Mouse (Mus musculus) heart, embryonic 13.5 days (tissue): ENCODE measurements around the gene Npff. TPM values are rescaled to one million over a fixed set of nuclear protein-coding genes. Genes with fewer than 3 reads are reported as not detected.

Experiments
- ATAC-seq: fragments of 200-750 bp; cut with Nextera tagmentation; 2 replicates; pipeline ENCODE4 v1.8.0; 2017; ENCODE audit warnings: moderate TSS enrichment; ENCODE audit not compliant: insufficient number of reproducible peaks, low FRiP score, low TSS enrichment; ENCODE audit errors: extremely low read depth
- H3K27ac ChIP-seq: fragments of 300-500 bp; sonication (generic); replicated peaks from 2 replicates; pipeline ENCODE4 v1.5.1; 2015; ENCODE audit warnings: moderate library complexity, mild to moderate bottlenecking, inconsistent platforms
- H3K27me3 ChIP-seq: fragments of 300-500 bp; sonication (generic); replicated peaks from 2 replicates; pipeline ENCODE4 v1.6.1; 2015; ENCODE audit warnings: mild to moderate bottlenecking, inconsistent platforms
- H3K36me3 ChIP-seq: fragments of 300-500 bp; sonication (generic); 2 replicates; pipeline ENCODE4 v1.6.1; 2015; ENCODE audit warnings: mild to moderate bottlenecking, inconsistent platforms
- H3K4me1 ChIP-seq: fragments of 300-500 bp; sonication (generic); 2 replicates; pipeline ENCODE4 v1.6.1; 2015; ENCODE audit warnings: inconsistent platforms
- H3K4me2 ChIP-seq: fragments of 300-500 bp; sonication (generic); 2 replicates; pipeline ENCODE4 v1.6.1; 2015; ENCODE audit warnings: inconsistent platforms, mild to moderate bottlenecking, moderate library complexity
- H3K4me3 ChIP-seq: fragments of 300-500 bp; sonication (generic); 2 replicates; pipeline ENCODE4 v1.5.1; 2015; ENCODE audit warnings: moderate library complexity, mild to moderate bottlenecking, inconsistent platforms
- H3K9ac ChIP-seq: fragments of 300-500 bp; sonication (generic); 2 replicates; pipeline ENCODE4 v1.6.1; 2015; ENCODE audit warnings: inconsistent platforms, mild to moderate bottlenecking, moderate library complexity
- H3K9me3 ChIP-seq: fragments of 300-500 bp; sonication (generic); 2 replicates; pipeline ENCODE4 v1.6.1; 2016; ENCODE audit warnings: inconsistent platforms
- WGBS: fragments of 180-500 bp; shearing (Covaris S2); methylation state at CpG from one replicate; pipeline ENCODE4 v1.1.7; 2015; ENCODE audit warnings: mixed read lengths; 5-methylcytosine and 5-hydroxymethylcytosine counted together
- polyA plus RNA-seq: library from polyadenylated mRNA; unstranded; fragments of >200 nt; fragmentation: Nextera tagmentation; extraction: Ambion mirVana; gene quantifications from 2 replicates; pipeline ENCODE4 v1.2.1, GENCODE M21; 2015

The Npff gene
- polyA plus RNA-seq, 1 experiment from 2014 or later = 1.0 TPM

DNA sequence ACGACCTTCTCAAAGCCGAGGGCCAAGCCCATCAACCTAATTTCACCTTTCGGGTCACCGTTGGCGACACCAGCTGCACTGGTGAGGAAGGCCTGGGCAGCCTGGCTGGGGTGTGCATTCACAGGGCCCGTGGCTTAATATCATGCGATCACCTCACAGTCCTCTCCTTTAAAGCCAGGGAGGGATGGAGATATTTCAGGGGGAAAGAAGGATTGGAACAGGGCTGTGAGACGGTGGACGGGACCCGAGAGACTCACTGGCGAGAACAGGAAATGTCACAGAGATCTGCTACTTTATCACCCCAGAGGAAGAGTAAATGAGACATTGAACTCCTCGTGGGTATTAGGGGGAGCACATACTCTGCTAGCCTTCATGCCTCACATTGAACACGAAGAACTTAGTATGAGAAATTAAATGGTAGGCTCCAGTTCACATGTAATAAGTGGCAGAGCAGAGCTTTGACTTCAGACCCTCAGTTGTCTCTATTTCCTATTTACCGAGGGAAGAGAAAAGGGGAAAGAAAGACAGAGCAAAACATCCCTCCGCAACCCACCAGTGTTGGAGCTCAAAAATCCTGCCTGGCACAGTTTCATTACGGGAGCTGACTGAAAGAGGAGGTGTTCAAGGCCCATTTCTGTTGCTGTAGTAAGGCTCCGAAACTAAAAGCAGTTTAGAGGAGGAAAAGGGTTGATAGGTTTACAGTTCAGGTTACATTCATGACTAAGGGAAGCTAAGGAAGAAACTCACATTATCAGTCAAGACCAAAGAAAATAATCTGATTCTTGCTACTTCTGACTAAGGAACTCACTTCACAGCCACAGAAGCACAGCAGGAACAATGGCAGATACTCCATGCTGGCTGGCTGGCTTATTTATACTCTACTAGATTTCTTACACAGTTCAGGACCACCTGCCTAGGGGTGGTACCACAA lies 5.3 kb downstream of the Npff start:
- Histone ChIP-seq H3K4me2 (peak overlapping the region; percentile 93), H3K27ac (peak overlapping the region; percentile 97), H3K4me3 (peak overlapping the region; percentile 79), H3K27me3 (no peaks in the 10 kb centered on the region), H3K9me3 (no peaks in the 10 kb centered on the region), H3K9ac (peak overlapping the region; percentile 85), H3K4me1 (peaks cover 37% of the 10 kb centered on the region), H3K36me3 (peaks cover 37% of the 10 kb centered on the region)
- ATAC-seq = no peak
- WGBS = 50% methylated on average over 17 of the region's 17 CpGs

DNA sequence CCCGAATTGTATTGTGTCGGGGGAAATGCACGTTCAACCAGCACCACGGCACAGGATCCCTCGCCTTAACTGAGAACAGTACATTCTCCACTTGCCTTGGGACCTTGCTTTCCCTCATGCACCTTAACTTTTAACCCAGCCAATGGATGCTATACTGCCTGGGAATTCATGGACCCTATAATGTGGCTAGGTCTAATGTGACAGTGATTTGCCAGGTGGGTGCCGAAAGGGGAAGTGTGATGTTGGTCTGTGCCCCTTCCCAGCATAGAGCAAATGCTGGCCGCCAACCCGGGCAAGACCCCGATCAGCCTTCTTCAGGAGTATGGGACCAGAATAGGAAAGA lies 5.9 kb downstream of the Npff start:
- Histone ChIP-seq H3K36me3 (peaks cover 31% of the 10 kb centered on the region), H3K4me3 (peak overlapping the region; percentile 79), H3K9me3 (no peaks in the 10 kb centered on the region), H3K27ac (peak overlapping the region; percentile 97), H3K4me2 (peak overlapping the region; percentile 93), H3K9ac (peak overlapping the region; percentile 85), H3K27me3 (no peaks in the 10 kb centered on the region), H3K4me1 (peaks cover 37% of the 10 kb centered on the region)
- 10% methylated on average over 9 of the region's 9 CpGs for WGBS
- ATAC-seq = no peak

DNA sequence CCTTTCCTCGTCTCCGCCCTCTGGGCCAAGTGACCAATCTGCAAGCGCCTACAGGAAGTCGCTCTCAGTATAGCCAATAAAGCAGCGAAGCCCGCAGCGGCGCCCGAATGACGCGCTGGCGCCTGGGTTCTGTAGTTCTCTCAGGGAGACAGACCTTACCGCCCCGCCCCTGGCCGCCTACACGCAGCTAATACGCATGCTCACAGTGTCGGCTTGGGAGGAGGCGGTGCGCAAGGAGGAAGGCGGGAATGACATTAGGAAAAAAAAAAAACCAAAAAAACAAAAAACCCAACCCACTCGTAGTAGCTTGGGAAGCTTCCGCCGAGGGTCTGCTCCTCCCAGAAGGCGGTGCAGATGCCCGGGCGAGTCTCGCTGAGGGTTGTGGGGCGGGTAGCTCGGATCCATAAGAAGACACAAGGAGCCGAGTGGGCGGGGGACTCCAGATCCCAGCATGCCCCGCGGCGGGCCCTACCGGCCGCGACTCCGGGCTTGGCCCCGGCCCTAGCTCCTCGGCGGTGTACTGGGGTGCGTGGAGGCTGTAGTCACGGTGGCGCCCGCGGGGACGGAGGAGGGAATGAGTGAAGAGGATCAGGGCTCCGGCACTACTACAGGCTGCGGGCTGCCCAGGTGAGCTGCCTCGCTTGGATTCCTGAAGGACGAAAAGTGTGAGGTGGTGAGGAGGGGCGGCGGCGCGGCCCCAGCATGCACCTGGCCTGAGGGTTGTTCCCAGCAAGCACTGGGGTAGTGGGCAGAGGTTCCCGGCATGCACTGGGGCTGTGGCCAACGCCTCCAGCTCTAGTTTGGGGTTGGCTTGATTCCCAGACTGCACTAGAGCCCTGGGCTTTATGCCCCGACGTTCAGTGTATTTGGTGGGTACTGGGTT lies 6.5 kb downstream of the Npff start, which contains the start of gene Tarbp2:
TSS of gene Tarbp2 (plus strand) at position 217 of the 883 bp plus-strand sequence.
- Histone ChIP-seq H3K4me2 (peak within 1 kb of the TSS; percentile 93), H3K9ac (peak within 1 kb of the TSS; percentile 85), H3K27ac (peak within 1 kb of the TSS; percentile 97), H3K27me3 (no peaks in the 10 kb centered on the region), H3K36me3 (peaks cover 27% of the 10 kb centered on the region), H3K4me3 (peak within 1 kb of the TSS; percentile 79), H3K9me3 (no peaks in the 10 kb centered on the region), H3K4me1 (peaks cover 37% of the 10 kb centered on the region)
- ATAC-seq = peak; percentile 90
- under 1% methylated on average over 59 of the region's 60 CpGs for WGBS

DNA sequence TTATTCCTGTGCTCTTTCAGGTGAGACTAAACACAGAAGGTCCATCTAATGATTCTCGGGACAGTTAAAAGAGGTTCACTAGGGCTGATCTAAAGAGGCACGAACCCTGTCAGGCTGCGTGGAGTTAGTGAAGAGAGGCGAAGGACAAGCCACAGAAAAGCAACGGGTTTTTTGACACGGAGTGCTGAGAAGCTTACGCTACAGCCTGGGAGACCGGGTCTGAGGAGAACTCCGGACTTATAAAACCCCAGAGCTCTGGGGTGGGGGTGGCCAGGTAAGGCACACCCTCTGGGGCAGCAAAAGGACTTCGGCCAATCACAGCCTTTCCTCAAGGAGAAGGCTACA lies 7.1 kb downstream of the Npff start:
- peak overlapping the region; percentile 93 for H3K4me2 ChIP-seq
- WGBS = under 1% methylated on average over 10 of the region's 10 CpGs
- peak overlapping the region; percentile 91 for H3K27ac ChIP-seq
- H3K9ac ChIP-seq = peak overlapping the region; percentile 80
- H3K9me3 ChIP-seq = no peaks in the 10 kb centered on the region
- no peaks in the 10 kb centered on the region for H3K27me3 ChIP-seq
- no peak for ATAC-seq
- H3K36me3 ChIP-seq = peaks cover 22% of the 10 kb centered on the region
- peaks cover 38% of the 10 kb centered on the region for H3K4me1 ChIP-seq
- peak overlapping the region; percentile 79 for H3K4me3 ChIP-seq

DNA sequence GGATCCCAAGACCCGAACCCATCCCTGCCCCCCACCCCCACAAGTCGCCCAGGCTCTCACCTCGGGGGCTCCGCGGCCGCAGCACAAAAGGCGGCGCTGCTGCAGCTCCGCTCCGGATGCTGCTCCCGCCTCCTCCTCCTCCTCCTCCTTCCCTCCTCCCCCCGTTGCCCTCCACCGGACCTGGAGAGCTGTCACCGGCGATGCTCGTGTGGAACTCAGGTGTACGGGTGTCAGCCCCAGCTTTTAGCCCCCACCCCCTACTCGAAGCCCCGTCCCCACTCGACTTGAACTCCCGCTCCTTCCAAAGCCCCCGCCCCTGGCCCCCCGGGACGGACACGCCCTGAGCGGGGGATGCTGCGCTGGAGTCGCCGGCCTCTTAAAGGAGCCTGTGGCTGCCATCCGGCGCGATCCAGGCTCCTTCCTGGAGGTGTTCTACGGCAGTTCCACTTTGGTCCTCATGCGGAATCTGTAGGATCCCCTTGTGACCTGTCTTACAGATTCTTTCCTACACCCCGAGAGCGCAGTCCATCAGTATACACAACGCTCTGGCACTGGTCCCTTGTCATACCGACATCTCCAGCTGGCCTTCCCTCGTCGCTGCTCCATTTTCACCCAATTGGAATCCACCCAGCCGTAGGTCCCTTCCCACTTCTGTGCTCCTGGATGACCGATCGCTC lies 7.9 kb downstream of the Npff start, which contains the start of gene Map3k12:
TSS of gene Map3k12 (minus strand) at position 337 of the 677 bp plus-strand sequence.
- ATAC-seq = no peak
- Histone ChIP-seq H3K9me3 (no peaks in the 10 kb centered on the region), H3K27ac (peak within 1 kb of the TSS; percentile 97), H3K4me1 (peaks cover 46% of the 10 kb centered on the region), H3K27me3 (no peaks in the 10 kb centered on the region), H3K36me3 (peaks cover 14% of the 10 kb centered on the region), H3K4me3 (peak within 1 kb of the TSS; percentile 79), H3K9ac (peak within 1 kb of the TSS; percentile 80), H3K4me2 (peak within 1 kb of the TSS; percentile 93)
- under 1% methylated on average over 42 of the region's 43 CpGs for WGBS

DNA sequence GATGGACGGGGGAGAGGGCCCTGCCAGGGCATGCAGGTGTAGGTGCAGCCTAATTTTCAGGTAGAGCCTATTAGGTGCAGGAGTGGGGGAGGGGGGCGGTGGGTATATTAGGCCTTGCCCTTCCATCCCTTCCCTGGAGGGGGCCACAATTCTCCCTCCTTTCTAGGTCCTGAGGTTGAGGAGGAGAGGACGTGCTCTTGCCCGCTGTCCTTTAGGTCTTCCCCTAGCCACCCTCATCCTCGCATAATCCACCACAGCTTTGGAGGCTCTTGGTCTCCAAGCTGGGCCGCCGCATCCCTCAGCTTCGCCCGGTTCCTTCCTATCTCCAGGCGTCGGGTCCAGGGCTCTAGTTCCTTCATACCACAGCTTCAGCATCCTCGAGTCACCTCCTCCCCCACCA lies 8.4 kb downstream of the Npff start:
- Histone ChIP-seq H3K4me3 (peak overlapping the region; percentile 79), H3K4me1 (peaks cover 51% of the 10 kb centered on the region), H3K27ac (peak overlapping the region; percentile 91), H3K4me2 (peak overlapping the region; percentile 93), H3K27me3 (no peaks in the 10 kb centered on the region), H3K36me3 (peaks cover 9% of the 10 kb centered on the region), H3K9ac (peak overlapping the region; percentile 80), H3K9me3 (no peaks in the 10 kb centered on the region)
- ATAC-seq = no peak
- 1% methylated on average over 12 of the region's 12 CpGs for WGBS

DNA sequence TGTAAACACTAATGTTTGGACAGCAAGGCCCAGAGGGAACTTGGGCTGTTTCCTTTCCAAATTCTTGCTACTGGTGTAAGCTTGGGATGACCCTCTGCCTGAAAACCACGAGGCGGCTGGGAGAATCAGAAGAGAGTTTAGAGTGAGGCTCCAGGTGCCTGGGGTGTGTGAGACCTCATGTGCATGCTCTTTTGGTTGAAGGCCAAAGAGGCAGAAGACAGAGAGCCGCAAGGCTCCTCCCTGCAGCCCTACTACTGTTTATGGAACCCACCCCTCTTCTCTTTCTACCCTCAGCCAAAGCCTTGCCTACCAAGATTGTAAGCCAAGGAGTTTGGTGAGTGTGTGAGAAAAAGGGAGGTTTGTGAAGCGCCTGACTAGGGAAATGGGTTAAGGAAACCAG lies 9.0 kb downstream of the Npff start:
- H3K4me3 ChIP-seq = peak overlapping the region; percentile 79
- H3K27me3 ChIP-seq = no peaks in the 10 kb centered on the region
- H3K9me3 ChIP-seq = no peaks in the 10 kb centered on the region
- ATAC-seq = no peak
- H3K9ac ChIP-seq = peak overlapping the region; percentile 80
- H3K36me3 ChIP-seq = peaks cover 4% of the 10 kb centered on the region; the same call in 1 of the 2 replicates
- peak overlapping the region; percentile 93 for H3K4me2 ChIP-seq
- peaks cover 53% of the 10 kb centered on the region for H3K4me1 ChIP-seq
- peak overlapping the region; percentile 91; the same call in 1 of the 2 replicates for H3K27ac ChIP-seq
- 50% methylated on average over 4 of the region's 4 CpGs for WGBS

DNA sequence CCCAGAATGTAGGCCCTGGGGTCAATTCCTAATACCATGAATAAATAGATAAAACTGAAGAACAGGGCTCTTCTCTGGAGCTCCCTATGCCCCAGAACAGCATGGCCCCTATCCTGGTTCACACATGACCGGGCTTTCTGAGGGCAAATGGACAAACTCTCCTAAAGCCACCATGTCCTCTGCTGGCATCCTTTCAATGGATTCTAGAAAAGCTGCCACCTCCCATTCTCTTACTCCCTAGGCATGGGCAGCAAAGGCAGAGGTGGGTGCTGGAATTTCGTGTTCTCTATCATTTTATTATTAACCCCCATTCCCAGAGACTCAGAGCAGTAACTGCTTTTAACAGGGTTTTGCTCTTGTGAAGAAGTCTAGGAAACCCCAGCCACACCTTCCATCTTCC lies 9.5 kb downstream of the Npff start:
- no peak overlapping the region for H3K4me3 ChIP-seq

DNA sequence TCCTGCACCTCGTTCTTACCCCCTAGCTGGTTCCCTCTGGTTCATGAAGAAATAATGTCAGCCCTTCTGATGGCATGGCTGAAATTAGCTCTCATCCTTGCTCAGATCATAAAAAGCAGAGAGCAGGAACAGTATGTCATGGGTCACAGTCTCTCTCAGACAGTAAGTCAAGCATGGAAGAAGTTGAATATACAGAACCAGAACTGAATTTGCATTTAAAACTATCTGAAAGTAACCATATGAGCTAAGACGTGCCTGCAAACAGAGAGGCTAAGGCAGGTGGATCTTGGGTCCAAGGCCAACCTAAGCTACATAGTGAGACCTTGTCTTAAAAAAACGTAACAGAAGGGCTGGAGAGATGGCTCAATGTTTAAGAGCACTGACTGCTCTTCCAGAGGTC lies 11.7 kb downstream of the Npff start:
- peak overlapping the region; percentile 28; the same call in 1 of the 2 replicates for H3K9ac ChIP-seq
- no peak overlapping the region for H3K27ac ChIP-seq
- peaks cover 48% of the 10 kb centered on the region for H3K4me1 ChIP-seq
- WGBS = 76% methylated on average over 3 of the region's 3 CpGs
- H3K36me3 ChIP-seq = no peaks in the 10 kb centered on the region
- H3K9me3 ChIP-seq = no peaks in the 10 kb centered on the region
- H3K4me2 ChIP-seq = no peak overlapping the region
- no peaks in the 10 kb centered on the region for H3K27me3 ChIP-seq
- no peak overlapping the region for H3K4me3 ChIP-seq
- ATAC-seq = no peak

More for the DNA sequence above, 9.5 kb downstream of the Npff start:
- Histone ChIP-seq H3K4me1 (peaks cover 48% of the 10 kb centered on the region), H3K9me3 (no peaks in the 10 kb centered on the region), H3K9ac (no peak overlapping the region; the same call in 1 of the 2 replicates), H3K4me2 (peak overlapping the region; percentile 93; the same call in 1 of the 2 replicates), H3K27ac (no peak overlapping the region), H3K36me3 (no peaks in the 10 kb centered on the region), H3K27me3 (no peaks in the 10 kb centered on the region)
- 84% methylated on average over 2 of the region's 2 CpGs for WGBS
- ATAC-seq = no peak

DNA sequence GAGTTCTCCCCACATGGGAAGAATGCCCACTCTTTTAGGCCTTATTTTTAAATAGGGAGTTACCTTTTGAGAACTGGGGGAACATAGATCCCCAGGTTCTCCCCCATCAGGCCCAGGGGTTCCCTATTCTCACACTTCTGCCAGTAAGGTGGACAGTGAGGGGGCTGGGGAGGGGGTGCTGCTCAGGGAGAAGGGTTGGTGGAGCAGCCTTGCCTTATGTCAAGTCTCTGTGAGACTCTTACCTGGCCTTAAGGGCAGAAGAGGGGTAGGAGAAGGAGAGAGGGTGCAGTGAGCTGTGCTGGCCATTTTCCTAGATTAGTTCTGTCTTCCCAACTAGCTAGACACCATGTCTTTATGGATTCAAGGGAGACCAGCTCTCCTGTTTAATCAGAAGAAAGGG lies 12.3 kb downstream of the Npff start:
- Histone ChIP-seq H3K27ac (no peak overlapping the region), H3K27me3 (no peaks in the 10 kb centered on the region), H3K4me3 (no peak overlapping the region), H3K4me2 (no peak overlapping the region), H3K4me1 (peaks cover 48% of the 10 kb centered on the region), H3K9ac (no peak overlapping the region; the same call in 1 of the 2 replicates), H3K36me3 (peaks cover 3% of the 10 kb centered on the region; the same call in 1 of the 2 replicates), H3K9me3 (no peaks in the 10 kb centered on the region)
- ATAC-seq = no peak
